Mouse (Mus musculus) cerebellum, adult 18-20 months (tissue): ENCODE data around the gene Ssxb9.
"Not testable (repeated sequence)": the region's sequence is repeated elsewhere in the genome, so short reads cannot be mapped to it uniquely, and the experiment has no call there.

Experiments used
- DNase-seq, 2 experiments: peaks; one replicate each; pipeline ENCODE4 v3.0.0; 2021

Ssxb9 gene

DNA sequence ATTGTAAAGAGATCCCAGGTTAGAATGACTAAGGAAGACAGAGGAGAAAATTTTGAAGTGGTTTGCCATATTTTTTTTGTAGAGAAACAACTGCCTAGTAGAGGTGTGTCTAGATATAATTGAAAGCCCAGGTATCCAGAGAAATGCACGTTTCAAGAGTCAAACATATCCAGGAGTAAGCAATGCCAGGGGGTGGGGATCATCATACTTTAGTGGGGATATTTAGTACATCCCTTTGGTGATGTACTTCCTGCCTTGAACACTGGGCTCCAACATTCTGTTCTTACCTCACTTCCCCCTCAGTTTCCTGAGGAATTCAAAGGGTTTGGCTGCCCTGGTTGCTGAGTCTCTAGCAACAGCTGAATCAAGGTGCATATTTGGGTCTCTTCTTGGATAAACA lies at the start of gene Ssxb9:
Gene Ssxb9 (plus strand): TSS at position 301 of the 400 bp plus-strand sequence.
- not testable (repeated sequence) for DNase-seq

DNA sequence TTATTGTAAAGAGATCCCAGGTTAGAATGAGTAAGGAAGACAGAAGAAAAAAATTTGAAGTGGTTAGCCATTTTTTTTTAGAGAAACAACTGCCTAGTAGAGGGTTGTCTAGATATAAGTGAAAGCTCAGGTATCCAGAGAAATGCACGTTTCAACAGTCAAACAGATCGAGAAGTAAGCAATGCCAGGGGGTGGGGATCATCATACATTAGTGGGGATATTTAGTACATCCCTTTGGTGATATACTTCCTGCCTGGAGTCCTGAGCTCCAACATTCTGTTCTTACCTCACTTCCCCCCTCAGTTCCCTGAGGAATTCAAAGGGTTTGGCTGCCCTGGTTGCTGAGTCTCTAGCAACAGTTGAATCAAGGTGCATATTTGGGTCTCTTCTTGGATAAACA lies 39.7 kb upstream of the Ssxb9 start, which contains the start of gene Ssxb10:
Gene Ssxb10 (plus strand): TSS at position 301 of the 400 bp plus-strand sequence.
- no peak for DNase-seq

DNA sequence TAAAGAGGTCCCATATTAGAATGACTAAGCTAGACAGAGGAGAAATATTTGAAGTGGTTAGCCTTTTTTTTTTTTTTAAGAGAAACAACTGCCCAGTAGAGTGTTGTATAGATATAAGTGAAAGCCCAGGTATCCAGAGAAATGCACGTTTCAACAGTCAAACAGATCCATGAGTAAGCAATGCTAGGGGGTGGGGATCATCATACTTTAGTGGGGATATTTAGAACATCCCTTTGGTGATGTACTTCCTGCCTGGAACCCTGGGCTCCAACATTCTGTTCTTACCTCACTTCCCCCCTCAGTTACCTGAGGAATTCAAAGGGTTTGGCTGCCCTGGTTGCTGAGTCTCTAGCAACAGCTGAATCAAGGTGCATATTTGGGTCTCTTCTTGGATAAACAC lies 46.2 kb downstream of the Ssxb9 start, which contains the start of gene Ssxb1:
Gene Ssxb1 (plus strand): TSS at position 301 of the 400 bp plus-strand sequence.
- DNase-seq = not testable (repeated sequence)
